Mouse (Mus musculus) cerebellum, adult 11-12 months (tissue): Measurements from ENCODE around the gene Jag1.

Experiments used
- DNase-seq: peaks from one replicate; pipeline ENCODE4 v3.0.0; 2022

Gene Jag1

GRCm38 (mm10) chr2:137099211-137099734, 17.2 kb downstream of the Jag1 start:
- DNase-seq: no peak

GRCm38 (mm10) chr2:137098269-137099035, 18.0 kb downstream of the Jag1 start:
- no peak for DNase-seq

- DNase-seq: no peak
These were observed 19.4 kb downstream of the Jag1 start for GRCm38 (mm10) chr2:137096981-137097460.

GRCm38 (mm10) chr2:137094301-137094700, 22.1 kb downstream of the Jag1 start:
- DNase-seq: no peak

GRCm38 (mm10) chr2:137093298-137093630, 23.2 kb downstream of the Jag1 start:
- no peak for DNase-seq

GRCm38 (mm10) chr2:137092523-137093297, 23.7 kb downstream of the Jag1 start:
- no peak for DNase-seq

GRCm38 (mm10) chr2:137091766-137092522, 24.5 kb downstream of the Jag1 start:
- no peak for DNase-seq

GRCm38 (mm10) chr2:137087705-137088104, 28.7 kb downstream of the Jag1 start:
- no peak for DNase-seq

GRCm38 (mm10) chr2:137086621-137087395, 29.6 kb downstream of the Jag1 start:
- no peak for DNase-seq

GRCm38 (mm10) chr2:137085257-137085656, 31.2 kb downstream of the Jag1 start:
- DNase-seq: no peak

GRCm38 (mm10) chr2:137082896-137083620, 33.4 kb downstream of the Jag1 start:
- no peak for DNase-seq

- no peak for DNase-seq
These were observed 35.4 kb downstream of the Jag1 start for GRCm38 (mm10) chr2:137081001-137081400.

- no peak for DNase-seq
These were observed 36.0 kb downstream of the Jag1 start for GRCm38 (mm10) chr2:137080468-137080867.

GRCm38 (mm10) chr2:137079721-137080320, 36.6 kb downstream of the Jag1 start:
- DNase-seq: no peak

- DNase-seq: no peak
These were observed 37.7 kb downstream of the Jag1 start for GRCm38 (mm10) chr2:137078771-137079170.

- DNase-seq: no peak
These were observed 42.2 kb downstream of the Jag1 start for GRCm38 (mm10) chr2:137074313-137074620.

GRCm38 (mm10) chr2:137073473-137074312, 42.8 kb downstream of the Jag1 start:
- no peak for DNase-seq

GRCm38 (mm10) chr2:137067479-137068110, 48.8 kb downstream of the Jag1 start:
- DNase-seq: no peak

GRCm38 (mm10) chr2:137064513-137064912, 51.9 kb downstream of the Jag1 start:
- no peak for DNase-seq

GRCm38 (mm10) chr2:137063829-137064228, 52.6 kb downstream of the Jag1 start:
- no peak for DNase-seq
